Mouse (Mus musculus) cerebellum, adult 2 months (tissue): ENCODE measurements around the gene Utp6.

Experiments
- CTCF ChIP-seq: fragments of 200-500 bp; IDR thresholded peaks from 2 replicates; pipeline ENCODE4 v1.5.1; 2011; ENCODE audit warnings: low read depth, mild to moderate bottlenecking, control low read depth, low read length, moderate library complexity, borderline replicate concordance; ENCODE audit not compliant: insufficient read depth
- POLR2A ChIP-seq: fragments of 200-500 bp; IDR thresholded peaks from 2 replicates; pipeline ENCODE4 v1.6.1; 2011; ENCODE audit warnings: low read length, control low read depth, borderline replicate concordance; ENCODE audit not compliant: insufficient read depth

GRCm38 (mm10) chr11:79991600-79991999 is 29.4 kb upstream of the Utp6 start:
- TF ChIP-seq CTCF (no peak), POLR2A (no peak)
